Mouse (Mus musculus) intestine, embryonic 14.5 days (tissue): ENCODE measurements around the gene Cwf19l1. TPM values are rescaled to one million over a fixed set of nuclear protein-coding genes. Genes with fewer than 3 reads are reported as not detected.

Experiments used
- ATAC-seq: fragments of 200-750 bp; cut with Nextera tagmentation; replicated peaks from 2 replicates; pipeline ENCODE4 v1.8.0; 2017; ENCODE audit warnings: low read depth, moderate number of reproducible peaks, moderate TSS enrichment, moderate library complexity; ENCODE audit not compliant: low FRiP score, low TSS enrichment
- DNase-seq: peaks from one replicate; pipeline ENCODE4 v3.0.0-alpha.2; 2018; ENCODE audit warnings: low spot score
- H3K27ac ChIP-seq: fragments of 300-500 bp; sonication (generic); 2 replicates; pipeline ENCODE4 v1.5.1; 2014; ENCODE audit warnings: low read depth, mild to moderate bottlenecking, control low read depth
- H3K27me3 ChIP-seq: fragments of 300-500 bp; sonication (generic); replicated peaks from 2 replicates; pipeline ENCODE4 v1.6.1; 2014; ENCODE audit warnings: low read length, control low read depth; ENCODE audit not compliant: control insufficient read depth, insufficient read depth
- H3K36me3 ChIP-seq: fragments of 300-500 bp; sonication (generic); 2 replicates; pipeline ENCODE4 v1.6.1; 2014; ENCODE audit warnings: low read length, control low read depth; ENCODE audit not compliant: control insufficient read depth, insufficient read depth
- H3K4me1 ChIP-seq: fragments of 300-500 bp; sonication (generic); replicated peaks from 2 replicates; pipeline ENCODE4 v1.6.1; 2014; ENCODE audit warnings: low read length, control low read depth, mixed read lengths; ENCODE audit not compliant: control insufficient read depth, insufficient read depth
- H3K4me2 ChIP-seq: fragments of 300-500 bp; sonication (generic); 2 replicates; pipeline ENCODE4 v1.6.1; 2014; ENCODE audit warnings: low read length
- H3K4me3 ChIP-seq: fragments of 300-500 bp; sonication (generic); 2 replicates; pipeline ENCODE4 v1.5.1; 2014; ENCODE audit warnings: low read depth, low read length, control low read depth, mixed read lengths
- H3K9ac ChIP-seq: fragments of 300-500 bp; sonication (generic); 2 replicates; pipeline ENCODE4 v1.6.1; 2014; ENCODE audit warnings: mild to moderate bottlenecking, low read length
- H3K9me3 ChIP-seq: fragments of 300-500 bp; sonication (generic); 2 replicates; pipeline ENCODE4 v1.6.1; 2016; ENCODE audit warnings: low read length, control low read depth; ENCODE audit not compliant: control insufficient read depth
- WGBS: fragments of 180-500 bp; shearing (Covaris S2); extraction: QIAGEN DNeasy Blood & Tissue Kit; methylation state at CpG from one replicate; pipeline ENCODE4 v1.1.7; 2014; 5-methylcytosine and 5-hydroxymethylcytosine counted together
- polyA plus RNA-seq: library from polyadenylated mRNA; unstranded; fragments of >200 nt; fragmentation: Nextera tagmentation; extraction: Ambion mirVana; gene quantifications from 2 replicates; pipeline ENCODE4 v1.2.1, GENCODE M21; 2014

Gene Cwf19l1
- polyA plus RNA-seq, 1 experiment from 2014 or later: 37.8 TPM

DNA sequence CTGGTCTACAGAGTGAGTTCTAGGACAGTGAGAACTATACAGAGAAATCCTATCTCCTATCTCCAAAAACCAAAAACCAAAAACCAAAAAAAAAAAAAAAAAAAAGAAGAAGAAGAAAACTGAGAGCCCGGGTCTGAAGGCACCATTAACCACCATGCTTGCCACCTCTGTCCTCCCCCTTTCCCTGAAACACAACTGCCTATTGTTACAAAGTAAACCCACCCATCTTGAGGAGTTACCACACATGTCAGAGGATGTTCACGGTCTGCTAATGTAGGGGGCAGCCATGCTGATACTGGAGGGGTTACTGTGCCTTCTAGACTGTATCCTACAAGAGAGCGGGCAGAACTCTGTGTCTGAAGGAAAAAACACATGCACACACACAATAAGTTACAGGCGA lies 58.7 kb downstream of the Cwf19l1 start:
- Histone ChIP-seq H3K9me3 (no peaks in the 10 kb centered on the region), H3K27ac (no peak overlapping the region), H3K4me3 (no peak overlapping the region), H3K27me3 (no peaks in the 10 kb centered on the region), H3K4me2 (no peak overlapping the region), H3K9ac (no peak overlapping the region), H3K4me1 (no peaks in the 10 kb centered on the region), H3K36me3 (peaks cover 68% of the 10 kb centered on the region)
- no peak for DNase-seq
- 85% methylated on average over 4 of the region's 4 CpGs for WGBS
- no peak for ATAC-seq

DNA sequence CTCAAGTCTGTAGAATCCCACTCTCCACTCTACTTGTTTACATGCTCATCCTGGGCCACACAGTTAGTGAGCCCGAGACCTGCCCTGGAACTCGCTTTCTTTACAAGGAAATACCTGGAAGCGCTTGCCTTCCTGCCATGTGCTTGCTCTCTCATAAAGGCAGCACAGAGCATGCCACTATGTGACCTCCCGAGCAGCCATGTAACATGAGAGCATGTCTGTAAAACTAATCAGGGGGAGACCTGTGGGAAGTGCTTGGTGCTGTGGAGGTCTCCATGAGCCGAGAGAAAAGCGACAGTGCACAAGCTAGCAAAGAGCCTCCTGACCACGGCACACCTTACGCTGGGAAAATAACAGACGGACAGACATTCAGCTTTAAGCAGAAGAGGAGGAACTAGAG lies 59.2 kb downstream of the Cwf19l1 start:
- Histone ChIP-seq H3K4me2 (no peak overlapping the region), H3K9me3 (no peaks in the 10 kb centered on the region), H3K27me3 (no peaks in the 10 kb centered on the region), H3K4me1 (no peaks in the 10 kb centered on the region), H3K4me3 (no peak overlapping the region), H3K9ac (no peak overlapping the region), H3K27ac (no peak overlapping the region), H3K36me3 (peaks cover 65% of the 10 kb centered on the region)
- ATAC-seq (no peak), DNase-seq (no peak)
- WGBS: 78% methylated on average over 9 of the region's 9 CpGs

DNA sequence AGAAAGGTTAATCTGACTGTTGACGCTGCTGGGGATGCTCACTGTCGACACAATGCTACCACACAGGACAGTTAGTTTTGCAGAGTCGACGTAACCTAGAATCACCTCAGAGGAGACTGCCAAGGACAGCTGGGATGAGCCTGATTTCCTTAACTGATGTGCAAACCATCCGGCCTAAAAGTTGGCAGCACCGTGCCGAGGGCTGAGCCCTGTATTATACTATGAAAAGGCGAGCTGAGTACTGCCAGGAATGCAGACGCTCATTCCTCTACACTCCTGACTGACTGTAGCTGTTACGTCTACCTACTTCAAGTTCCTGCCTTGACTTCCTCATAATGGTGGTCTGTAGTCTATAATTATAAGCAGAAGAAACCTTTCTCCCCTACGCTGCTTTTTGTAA lies 60.7 kb downstream of the Cwf19l1 start:
- no peak for ATAC-seq
- Histone ChIP-seq H3K9ac (no peak overlapping the region), H3K36me3 (peaks cover 57% of the 10 kb centered on the region), H3K4me3 (no peak overlapping the region), H3K4me1 (no peaks in the 10 kb centered on the region; the same call in 1 of the 2 replicates), H3K27me3 (no peaks in the 10 kb centered on the region), H3K4me2 (no peak overlapping the region), H3K9me3 (no peaks in the 10 kb centered on the region), H3K27ac (no peak overlapping the region)
- 82% methylated on average over 11 of the region's 11 CpGs for WGBS
- DNase-seq: no peak

GRCm38 (mm10) chr19:44071166-44071565 lies 64.5 kb downstream of the Cwf19l1 start:
- Histone ChIP-seq H3K27me3 (no peaks in the 10 kb centered on the region), H3K4me1 (peaks cover 8% of the 10 kb centered on the region), H3K27ac (no peak overlapping the region), H3K36me3 (peaks cover 26% of the 10 kb centered on the region), H3K4me3 (no peak overlapping the region), H3K9ac (no peak overlapping the region), H3K4me2 (no peak overlapping the region), H3K9me3 (no peaks in the 10 kb centered on the region)
- no peak for DNase-seq
- ATAC-seq: no peak
- WGBS: 49% methylated on average over 5 of the region's 5 CpGs

DNA sequence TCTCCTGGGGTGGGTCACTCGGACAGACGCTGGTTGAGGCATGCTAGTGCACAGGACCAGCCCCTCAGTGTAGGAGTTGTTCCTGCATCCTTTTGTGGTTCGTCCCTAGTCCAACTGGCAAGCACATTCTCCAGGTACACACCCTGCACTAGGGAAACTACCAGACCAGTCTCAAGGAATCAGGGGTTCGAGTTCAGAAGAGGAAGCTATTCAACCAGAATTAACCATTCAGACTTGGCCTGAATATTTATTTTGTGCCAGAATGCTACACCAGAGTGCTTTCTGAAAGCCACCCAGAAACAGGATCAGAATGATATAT lies 65.8 kb downstream of the Cwf19l1 start:
- Histone ChIP-seq H3K4me3 (peak overlapping the region; percentile 77), H3K27me3 (no peaks in the 10 kb centered on the region), H3K36me3 (peaks cover 17% of the 10 kb centered on the region), H3K9ac (peak overlapping the region; percentile 62), H3K27ac (no peak overlapping the region), H3K4me2 (peak overlapping the region; percentile 91), H3K9me3 (no peaks in the 10 kb centered on the region), H3K4me1 (peaks cover 8% of the 10 kb centered on the region)
- DNase-seq (no peak), ATAC-seq (no peak)
- WGBS: 6% methylated on average over 4 of the region's 4 CpGs

- H3K36me3 ChIP-seq: peaks cover 19% of the 10 kb centered on the region
These were observed 66.4 kb downstream of the Cwf19l1 start, which contains the start of gene Erlin1 for GRCm38 (mm10) chr19:44069121-44069913. TSS of gene Erlin1 (minus strand) at chr19:44069785.

GRCm38 (mm10) chr19:44068232-44068631 lies 67.4 kb downstream of the Cwf19l1 start:
- H3K27ac ChIP-seq: no peak overlapping the region
- DNase-seq: no peak
- H3K9me3 ChIP-seq: no peaks in the 10 kb centered on the region
- peaks cover 8% of the 10 kb centered on the region for H3K4me1 ChIP-seq
- H3K4me3 ChIP-seq: peak overlapping the region; percentile 77
- peak overlapping the region; percentile 91 for H3K4me2 ChIP-seq
- peaks cover 17% of the 10 kb centered on the region for H3K36me3 ChIP-seq
- H3K9ac ChIP-seq: no peak overlapping the region
- H3K27me3 ChIP-seq: no peaks in the 10 kb centered on the region
- ATAC-seq: no peak
- WGBS: 75% methylated on average over 4 of the region's 4 CpGs

More at GRCm38 (mm10) chr19:44069121-44069913, 66.4 kb downstream of the Cwf19l1 start, which contains the start of gene Erlin1:
- WGBS: under 1% methylated on average over 75 of the region's 75 CpGs
- DNase-seq (peak; percentile 91), ATAC-seq (peak; percentile 88)
- no peaks in the 10 kb centered on the region for H3K27me3 ChIP-seq
- peak within 1 kb of the TSS; percentile 91 for H3K4me2 ChIP-seq
- peak within 1 kb of the TSS; percentile 77 for H3K4me3 ChIP-seq
- peaks cover 8% of the 10 kb centered on the region for H3K4me1 ChIP-seq
- peak within 1 kb of the TSS; percentile 62 for H3K9ac ChIP-seq
- H3K9me3 ChIP-seq: no peaks in the 10 kb centered on the region
- peak within 1 kb of the TSS; percentile 59; the same call in 1 of the 2 replicates for H3K27ac ChIP-seq

GRCm38 (mm10) chr19:44067323-44068049 lies 68.2 kb downstream of the Cwf19l1 start:
- WGBS: 77% methylated on average over 9 of the region's 9 CpGs
- Histone ChIP-seq H3K4me1 (peaks cover 8% of the 10 kb centered on the region), H3K4me2 (no peak overlapping the region), H3K4me3 (no peak overlapping the region), H3K9ac (no peak overlapping the region), H3K36me3 (peaks cover 15% of the 10 kb centered on the region), H3K27me3 (no peaks in the 10 kb centered on the region), H3K27ac (no peak overlapping the region), H3K9me3 (no peaks in the 10 kb centered on the region)
- no peak for DNase-seq
- ATAC-seq: no peak
